Mouse (Mus musculus): ENCODE measurements around the gene Ttc30b. TPM values are rescaled to one million over a fixed set of nuclear protein-coding genes. Genes with fewer than 3 reads are reported as not detected.
"Not testable (repeated sequence)": the region's sequence is repeated elsewhere in the genome, so short reads cannot be mapped to it uniquely, and the experiment has no call there.

Ttc30b gene
- polyA plus RNA-seq (2015; fragmentation: Nextera tagmentation; extraction: Ambion mirVana), result 0.94 and 1.0 TPM in 2 replicates

DNA sequence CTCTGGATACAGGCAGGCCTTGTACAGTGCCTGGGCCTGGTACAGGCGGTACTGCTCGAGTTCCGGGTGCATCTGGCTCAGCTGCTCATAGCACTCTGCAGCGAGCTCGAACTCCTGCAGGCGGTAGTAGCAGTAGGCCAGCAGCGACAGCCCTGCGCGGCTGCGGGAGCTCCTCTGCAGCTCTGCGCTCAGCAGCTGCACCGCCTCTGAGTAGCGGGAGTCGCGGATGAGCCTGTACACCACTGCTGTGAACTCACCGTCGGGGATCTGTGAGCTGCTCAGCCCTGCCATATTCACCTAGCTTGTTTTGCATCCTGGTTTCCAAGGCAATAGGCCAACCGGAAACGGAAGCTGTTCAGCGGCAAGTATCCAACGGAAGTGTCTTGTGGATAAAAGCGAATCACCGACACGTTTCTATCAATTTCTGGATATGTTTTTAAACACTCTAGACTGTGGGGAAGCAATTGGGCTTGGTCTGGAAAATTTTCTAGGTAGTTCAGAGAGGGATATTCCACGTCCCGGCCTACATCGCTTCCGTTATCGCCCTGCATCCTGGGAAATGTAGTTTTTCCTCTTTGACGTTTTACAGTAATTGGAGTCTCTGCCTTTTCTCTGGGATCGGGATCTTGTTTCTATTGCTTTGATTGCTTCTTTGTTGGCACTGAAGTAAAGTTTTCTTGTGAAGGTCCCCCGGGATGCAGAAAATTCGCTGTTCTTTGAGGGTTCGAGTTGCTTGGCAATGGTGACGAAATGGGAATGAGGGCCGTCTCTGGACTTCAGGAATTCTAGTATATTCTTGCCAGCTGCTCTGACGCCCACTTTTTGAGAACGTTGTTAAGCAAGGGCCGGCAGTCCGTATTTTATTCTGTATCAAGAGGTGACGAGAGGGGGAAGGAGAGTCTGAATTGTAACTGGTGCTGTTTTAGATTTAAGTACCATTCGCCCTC is at the start of gene Ttc30b:
Ttc30b (minus strand) TSS at position 469 of the 947 bp plus-strand sequence.
- H3K27me3 ChIP-seq, result no peaks in the 10 kb centered on the region
- H3K4me3 ChIP-seq (replicated peaks), result peak within 1 kb of the TSS; percentile 66
- peaks cover 4% of the 10 kb centered on the region; the same call in 1 of the 2 replicates for H3K4me1 ChIP-seq (replicated peaks)
- peak within 1 kb of the TSS; percentile 35 for H3K9ac ChIP-seq
- peak; percentile 74 for ATAC-seq (ENCODE audit: insufficient read depth)
- no peak within 1 kb of the TSS for H3K27ac ChIP-seq (replicated peaks)
- no peaks in the 10 kb centered on the region for H3K9me3 ChIP-seq (replicated peaks)
- H3K4me2 ChIP-seq, result peak within 1 kb of the TSS; percentile 64
- WGBS (ENCODE audit: insufficient replicate concordance), result 5% methylated on average over 42 of the region's 42 CpGs
- no peaks in the 10 kb centered on the region for H3K36me3 ChIP-seq (replicated peaks)

- Histone ChIP-seq H3K4me3 (replicated peaks) (no peak overlapping the region), H3K4me1 (replicated peaks) (no peaks in the 10 kb centered on the region), H3K36me3 (replicated peaks) (no peaks in the 10 kb centered on the region), H3K27ac (replicated peaks) (no peak overlapping the region), H3K4me2 (no peak overlapping the region), H3K9ac (no peak overlapping the region), H3K9me3 (replicated peaks) (no peaks in the 10 kb centered on the region), H3K27me3 (no peaks in the 10 kb centered on the region)
- 68% methylated on average over 9 of the region's 9 CpGs for WGBS (ENCODE audit: insufficient replicate concordance)
- ATAC-seq (ENCODE audit: insufficient read depth), result no peak
These were observed 49.4 kb upstream of the Ttc30b start for GRCm38 (mm10) chr2:75987739-75988138.

DNA sequence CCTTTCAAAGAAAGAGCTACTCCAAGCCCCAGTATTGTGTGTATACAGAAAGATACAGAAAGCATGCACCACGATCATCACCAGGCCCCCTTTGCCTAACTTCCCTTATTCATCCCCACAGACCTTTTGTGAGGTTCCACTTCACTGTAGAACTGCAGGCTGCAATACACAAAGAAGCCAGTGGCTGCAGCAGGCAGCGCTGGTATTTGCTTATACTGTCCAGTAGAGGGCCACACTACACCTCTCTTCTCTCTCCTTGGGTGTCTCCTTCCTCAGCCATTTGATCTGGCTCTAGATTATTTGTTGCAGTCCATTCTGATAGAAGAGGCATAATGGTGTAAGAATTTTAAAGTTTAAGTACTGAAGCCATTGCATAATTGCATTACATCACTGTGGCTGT is 46.7 kb upstream of the Ttc30b start:
- Histone ChIP-seq H3K9me3 (replicated peaks) (no peaks in the 10 kb centered on the region), H3K27ac (replicated peaks) (no peak overlapping the region), H3K4me3 (replicated peaks) (no peak overlapping the region), H3K4me2 (no peak overlapping the region), H3K4me1 (replicated peaks) (0 out of 2 replicates have a peak, but pooled peaks cover 3% of the 10 kb centered on the region), H3K27me3 (no peaks in the 10 kb centered on the region), H3K36me3 (replicated peaks) (no peaks in the 10 kb centered on the region), H3K9ac (no peak overlapping the region)
- WGBS (ENCODE audit: insufficient replicate concordance), result 3% methylated on average over 2 of the region's 2 CpGs
- no peak for ATAC-seq (ENCODE audit: insufficient read depth)

- ATAC-seq (ENCODE audit: insufficient read depth), result no peak
- Histone ChIP-seq H3K4me2 (no peak overlapping the region), H3K9me3 (replicated peaks) (no peaks in the 10 kb centered on the region), H3K9ac (no peak overlapping the region), H3K27ac (replicated peaks) (no peak overlapping the region), H3K27me3 (no peaks in the 10 kb centered on the region), H3K36me3 (replicated peaks) (no peaks in the 10 kb centered on the region), H3K4me3 (replicated peaks) (no peak overlapping the region), H3K4me1 (replicated peaks) (0 out of 2 replicates have a peak, but pooled peaks cover 3% of the 10 kb centered on the region)
- 64% methylated on average over 3 of the region's 3 CpGs for WGBS (ENCODE audit: insufficient replicate concordance)
These were observed 45.5 kb upstream of the Ttc30b start for GRCm38 (mm10) chr2:75983847-75984246.

- Histone ChIP-seq H3K4me1 (replicated peaks) (0 out of 2 replicates have a peak, but pooled peaks cover 3% of the 10 kb centered on the region), H3K9me3 (replicated peaks) (no peaks in the 10 kb centered on the region), H3K4me3 (replicated peaks) (no peak overlapping the region), H3K27me3 (no peaks in the 10 kb centered on the region), H3K4me2 (no peak overlapping the region), H3K36me3 (replicated peaks) (no peaks in the 10 kb centered on the region), H3K27ac (replicated peaks) (no peak overlapping the region), H3K9ac (no peak overlapping the region)
- 93% methylated on average over 3 of the region's 3 CpGs for WGBS (ENCODE audit: insufficient replicate concordance)
- ATAC-seq (ENCODE audit: insufficient read depth), result no peak
These were observed 44.7 kb upstream of the Ttc30b start for GRCm38 (mm10) chr2:75983091-75983490.

DNA sequence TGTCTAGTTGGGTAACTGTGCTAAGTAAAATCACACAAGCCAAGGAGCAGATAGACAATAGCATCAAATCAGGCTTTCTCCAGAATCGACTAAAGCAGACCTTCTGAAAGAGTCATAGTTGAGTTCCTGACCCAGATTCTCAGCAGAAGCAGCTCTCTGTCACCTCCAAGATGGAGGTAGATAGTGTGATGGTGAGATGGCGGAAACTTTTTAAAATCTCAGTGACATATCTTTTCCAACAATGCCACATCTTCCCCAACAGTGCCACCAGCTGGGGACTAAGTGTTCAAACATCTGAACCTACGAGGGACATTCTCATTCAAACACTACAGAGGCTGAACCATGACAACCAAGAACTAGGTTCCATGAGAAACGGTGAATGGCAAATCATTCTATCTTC is 44.2 kb upstream of the Ttc30b start:
- H3K4me3 ChIP-seq (replicated peaks), result no peak overlapping the region
- H3K4me2 ChIP-seq, result no peak overlapping the region
- WGBS (ENCODE audit: insufficient replicate concordance), result 72% methylated on average over 4 of the region's 4 CpGs
- H3K9me3 ChIP-seq (replicated peaks), result no peaks in the 10 kb centered on the region
- H3K27ac ChIP-seq (replicated peaks), result no peak overlapping the region
- ATAC-seq (ENCODE audit: insufficient read depth), result no peak
- no peaks in the 10 kb centered on the region for H3K27me3 ChIP-seq
- H3K4me1 ChIP-seq (replicated peaks), result 0 out of 2 replicates have a peak, but pooled peaks cover 3% of the 10 kb centered on the region
- H3K9ac ChIP-seq, result no peak overlapping the region
- H3K36me3 ChIP-seq (replicated peaks), result no peaks in the 10 kb centered on the region

DNA sequence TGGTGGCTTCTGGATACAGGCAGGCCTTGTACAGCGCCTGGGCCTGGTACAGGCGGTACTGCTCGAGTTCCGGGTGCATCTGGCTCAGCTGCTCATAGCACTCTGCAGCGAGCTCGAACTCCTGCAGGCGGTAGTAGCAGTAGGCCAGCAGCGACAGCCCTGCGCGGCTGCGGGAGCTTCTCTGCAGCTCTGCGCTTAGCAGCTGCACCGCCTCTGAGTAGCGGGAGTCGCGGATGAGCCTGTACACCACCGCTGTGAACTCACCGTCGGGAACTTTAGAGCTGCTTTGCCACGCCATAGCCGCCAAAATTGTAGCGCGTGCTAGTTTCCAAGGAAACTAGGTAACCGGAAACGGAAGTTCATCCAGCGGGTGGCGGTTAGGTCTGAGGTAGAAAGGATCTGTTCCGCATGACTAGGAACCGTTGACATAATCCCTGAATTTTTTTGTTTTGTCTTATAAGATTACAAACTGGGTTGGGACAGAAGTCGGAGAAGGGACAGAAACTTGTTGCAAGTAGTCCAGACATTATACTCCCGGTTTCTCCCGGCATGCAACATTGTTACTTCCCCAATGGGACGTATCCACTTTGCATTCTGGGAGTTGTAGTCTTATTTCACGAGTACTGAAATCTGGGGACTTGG is 43.2 kb upstream of the Ttc30b start, which contains the start of gene Ttc30a1:
Ttc30a1 (minus strand) TSS at position 528 of the 642 bp plus-strand sequence.
- not testable (repeated sequence) for H3K27me3 ChIP-seq; H3K27ac ChIP-seq (replicated peaks); H3K36me3 ChIP-seq (replicated peaks); H3K4me1 ChIP-seq (replicated peaks); H3K9me3 ChIP-seq (replicated peaks)
- H3K4me2 ChIP-seq, result peak within 1 kb of the TSS; percentile 75
- H3K4me3 ChIP-seq (replicated peaks), result peak within 1 kb of the TSS; percentile 60
- peak; percentile 68 for ATAC-seq (ENCODE audit: insufficient read depth)
- 3% methylated on average over 33 of the region's 34 CpGs for WGBS (ENCODE audit: insufficient replicate concordance)
- peak within 1 kb of the TSS; percentile 32; the same call in 1 of the 2 replicates for H3K9ac ChIP-seq

DNA sequence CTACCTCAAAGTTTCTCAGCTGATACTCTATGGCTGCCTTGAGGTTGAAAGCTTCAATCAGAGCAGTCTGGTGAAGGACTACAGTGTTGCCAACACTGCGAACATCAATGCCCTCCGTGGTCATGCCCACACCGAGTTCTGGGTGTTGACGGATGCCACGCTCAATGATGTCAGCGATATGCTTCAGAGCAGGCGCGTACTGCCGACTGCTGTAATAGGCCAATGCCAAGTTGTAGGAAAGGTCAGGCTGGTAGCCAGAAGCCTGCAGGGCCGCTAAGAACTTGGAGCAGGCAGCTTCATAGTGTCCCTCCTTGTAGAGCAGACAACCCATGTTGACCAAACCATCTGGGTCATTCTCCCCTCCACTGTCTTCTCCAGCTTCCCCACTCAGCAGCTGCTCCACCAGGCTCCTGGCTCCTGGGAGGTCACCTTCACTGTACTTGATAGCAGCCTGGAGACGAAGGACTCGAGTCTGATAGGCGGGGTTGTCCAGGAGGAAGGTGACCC is 42.6 kb upstream of the Ttc30b start:
- not testable (repeated sequence) for H3K4me1 ChIP-seq (replicated peaks); ATAC-seq (ENCODE audit: insufficient read depth); H3K9me3 ChIP-seq (replicated peaks); H3K27ac ChIP-seq (replicated peaks); H3K36me3 ChIP-seq (replicated peaks); H3K9ac ChIP-seq; H3K27me3 ChIP-seq
- WGBS (ENCODE audit: insufficient replicate concordance), result 89% methylated on average over 13 of the region's 13 CpGs
- H3K4me3 ChIP-seq (replicated peaks), result peak overlapping the region; percentile 60; the same call in 1 of the 2 replicates
- peak overlapping the region; percentile 75 for H3K4me2 ChIP-seq

- not testable (repeated sequence) for H3K9me3 ChIP-seq (replicated peaks); H3K9ac ChIP-seq; H3K4me1 ChIP-seq (replicated peaks); H3K36me3 ChIP-seq (replicated peaks); H3K27ac ChIP-seq (replicated peaks); H3K27me3 ChIP-seq; H3K4me3 ChIP-seq (replicated peaks)
- 33% methylated on average over 24 of the region's 24 CpGs for WGBS (ENCODE audit: insufficient replicate concordance)
- ATAC-seq (ENCODE audit: insufficient read depth), result peak; percentile 25; the same call in 1 of the 2 replicates
- peak within 1 kb of the TSS; percentile 25; the same call in 1 of the 2 replicates for H3K4me2 ChIP-seq
These were observed 39.5 kb upstream of the Ttc30b start, which contains the start of gene Ttc30a2 for GRCm38 (mm10) chr2:75977752-75978368. Gene Ttc30a2, minus strand, starts transcription at chr2:75978170.

DNA sequence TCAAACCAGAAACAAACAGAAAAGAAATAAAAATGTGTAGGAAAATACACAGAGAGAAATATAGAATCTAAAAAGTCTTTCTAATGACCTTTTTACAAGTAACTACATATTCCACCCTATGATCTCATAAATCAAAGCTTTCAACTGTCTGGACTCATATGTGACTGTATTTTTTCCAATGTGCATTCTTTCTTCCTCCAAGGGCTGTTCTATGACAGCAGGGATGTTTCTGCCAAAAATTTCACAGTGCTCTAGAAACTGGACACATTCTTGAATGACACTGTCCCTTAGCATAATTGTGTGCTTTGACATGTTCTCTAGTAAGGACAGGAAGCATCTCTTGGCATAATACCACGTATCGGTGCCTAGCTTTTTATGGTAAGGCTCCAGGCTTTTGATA is 37.7 kb upstream of the Ttc30b start:
- not testable (repeated sequence) for H3K4me3 ChIP-seq (replicated peaks); H3K4me2 ChIP-seq; H3K9me3 ChIP-seq (replicated peaks); ATAC-seq (ENCODE audit: insufficient read depth); H3K27ac ChIP-seq (replicated peaks); H3K9ac ChIP-seq; H3K36me3 ChIP-seq (replicated peaks); H3K27me3 ChIP-seq; H3K4me1 ChIP-seq (replicated peaks)
- WGBS (ENCODE audit: insufficient replicate concordance), result 71% methylated on average over 2 of the region's 2 CpGs
